Mouse (Mus musculus) limb, embryonic 12.5 days (tissue): ENCODE data around the gene Trappc12. TPM values are rescaled to one million over a fixed set of nuclear protein-coding genes. Genes with fewer than 3 reads are reported as not detected.

Experiments used
- ATAC-seq: fragments of 200-750 bp; cut with Nextera tagmentation; 2 replicates; pipeline ENCODE4 v1.8.0; 2017; ENCODE audit warnings: low read depth, moderate TSS enrichment; ENCODE audit not compliant: insufficient number of reproducible peaks, insufficient read depth, low FRiP score, low TSS enrichment
- H3K27ac ChIP-seq: fragments of 300-500 bp; sonication (generic); 2 replicates; pipeline ENCODE4 v1.5.1; 2016; ENCODE audit warnings: mild to moderate bottlenecking, moderate library complexity
- H3K27me3 ChIP-seq: fragments of 300-500 bp; sonication (generic); 2 replicates; pipeline ENCODE4 v1.6.1; 2016; ENCODE audit warnings: mild to moderate bottlenecking, moderate library complexity
- H3K36me3 ChIP-seq: fragments of 300-500 bp; sonication (generic); 2 replicates; pipeline ENCODE4 v1.6.1; 2016; ENCODE audit warnings: mild to moderate bottlenecking, moderate library complexity
- H3K4me1 ChIP-seq: fragments of 300-500 bp; sonication (generic); replicated peaks from 2 replicates; pipeline ENCODE4 v1.6.1; 2016
- H3K4me2 ChIP-seq: fragments of 300-500 bp; sonication (generic); 2 replicates; pipeline ENCODE4 v1.6.1; 2016; ENCODE audit warnings: mild to moderate bottlenecking, moderate library complexity
- H3K4me3 ChIP-seq: fragments of 300-500 bp; sonication (generic); replicated peaks from 2 replicates; pipeline ENCODE4 v1.5.1; 2016; ENCODE audit warnings: mild to moderate bottlenecking
- H3K9ac ChIP-seq: fragments of 300-500 bp; sonication (generic); replicated peaks from 2 replicates; pipeline ENCODE4 v1.6.1; 2016; ENCODE audit warnings: mild to moderate bottlenecking, moderate library complexity
- H3K9me3 ChIP-seq: fragments of 300-500 bp; sonication (generic); 2 replicates; pipeline ENCODE4 v1.6.1; 2016; ENCODE audit warnings: mild to moderate bottlenecking, moderate library complexity
- WGBS: fragments of 180-500 bp; shearing (Covaris S2); methylation state at CpG from one replicate; pipeline ENCODE4 v1.1.7; 2016; 5-methylcytosine and 5-hydroxymethylcytosine counted together
- microRNA-seq: library from miRNA; unstranded; fragments of <30 nt; microRNA quantifications from one replicate; pipeline ENCODE4, GENCODE M21; 2017
- polyA plus RNA-seq: library from polyadenylated mRNA; unstranded; fragments of >200 nt; fragmentation: Nextera tagmentation; extraction: Ambion mirVana; gene quantifications from 2 replicates; pipeline ENCODE4 v1.2.1, GENCODE M21; 2016

The Trappc12 gene
- polyA plus RNA-seq, 1 experiment from 2014 or later, result 42.1 TPM

DNA sequence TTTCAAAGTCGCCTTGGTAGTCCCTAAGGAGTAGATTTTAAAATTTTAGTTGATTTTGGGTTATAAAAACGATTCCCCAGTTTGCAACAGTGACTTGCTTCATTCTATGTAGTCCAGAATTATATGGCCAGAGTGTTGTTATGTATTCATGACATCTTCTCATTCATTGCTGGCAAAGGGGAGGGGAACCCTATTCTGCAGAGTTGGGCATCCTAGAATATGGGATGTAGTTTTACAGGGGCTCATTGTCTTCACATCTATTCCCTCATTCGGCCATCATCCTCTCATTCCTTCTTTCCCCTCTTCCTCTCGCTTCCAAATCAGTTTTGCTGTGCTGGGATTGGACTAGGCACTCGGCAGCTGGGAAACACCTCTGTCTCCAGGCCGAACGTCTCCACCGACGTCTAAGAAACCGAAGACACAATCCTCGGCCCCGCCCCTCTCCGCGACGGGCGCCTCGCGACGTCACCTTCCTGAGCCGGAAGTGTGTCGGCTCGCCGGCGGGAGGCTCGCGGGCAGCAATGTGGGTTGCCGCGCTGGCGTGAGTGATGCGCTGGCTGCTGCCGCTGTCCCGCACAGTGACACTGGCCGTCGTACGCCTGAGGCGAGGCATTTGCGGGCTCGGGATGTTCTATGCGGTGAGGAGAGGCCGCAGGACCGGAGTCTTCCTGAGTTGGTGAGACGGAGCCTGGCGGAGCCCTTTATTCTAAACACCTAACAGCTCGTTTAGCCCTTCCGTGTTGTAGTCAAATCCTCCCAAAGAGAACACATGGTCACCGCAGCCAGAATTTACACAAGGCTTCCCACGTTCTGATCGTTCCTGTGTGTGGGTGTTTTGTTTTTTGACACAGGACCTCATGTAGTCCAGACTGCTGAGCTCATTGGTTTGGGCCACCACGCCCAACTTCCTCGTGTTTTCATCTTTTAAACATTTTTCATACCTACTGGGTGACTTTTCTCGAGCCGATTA lies 100.8 kb downstream of the Trappc12 start, which contains the start of gene Rnaseh1:
TSS of gene Rnaseh1 (plus strand) at position 462 of the 970 bp plus-strand sequence.
- Histone ChIP-seq H3K27ac (peak within 1 kb of the TSS; percentile 53; the same call in 1 of the 2 replicates), H3K4me1 (peaks cover 9% of the 10 kb centered on the region), H3K36me3 (peaks cover 12% of the 10 kb centered on the region), H3K9ac (peak within 1 kb of the TSS; percentile 72), H3K9me3 (no peaks in the 10 kb centered on the region), H3K4me3 (peak within 1 kb of the TSS; percentile 80), H3K4me2 (peak within 1 kb of the TSS; percentile 93), H3K27me3 (no peaks in the 10 kb centered on the region; the same call in 1 of the 2 replicates)
- ATAC-seq, result peak; percentile 90
- 2% methylated on average over 52 of the region's 52 CpGs for WGBS

Small RNA genes within 50 kb of the gene (microRNA-seq; reads per million reads assigned to microRNA genes)
- gene Mir6937, result not detected

Other genes starting within 250 kb of the Trappc12 start
- 0.24 TPM in 1 of 2 replicates, not detected in the other for gene Dcdc2c, start 198.1 kb downstream of the Trappc12 start, polyA plus RNA-seq
- not detected in 2 replicates for gene Allc, start 167.9 kb downstream of the Trappc12 start, polyA plus RNA-seq
- gene Colec11, start 127.1 kb downstream of the Trappc12 start, polyA plus RNA-seq, result not detected in 2 replicates
- 752 and 847 TPM in 2 replicates for gene Rps7, start 114.5 kb downstream of the Trappc12 start, polyA plus RNA-seq
- 32.7 and 33.7 TPM in 2 replicates for gene Rnaseh1, start 100.9 kb downstream of the Trappc12 start, polyA plus RNA-seq
- 66.1 and 68.9 TPM in 2 replicates for gene Adi1, start 75.2 kb downstream of the Trappc12 start, polyA plus RNA-seq
- 33.7 and 35.5 TPM in 2 replicates for gene Eipr1, start 1.3 kb upstream of the Trappc12 start, polyA plus RNA-seq